In the genomic region with DNA sequence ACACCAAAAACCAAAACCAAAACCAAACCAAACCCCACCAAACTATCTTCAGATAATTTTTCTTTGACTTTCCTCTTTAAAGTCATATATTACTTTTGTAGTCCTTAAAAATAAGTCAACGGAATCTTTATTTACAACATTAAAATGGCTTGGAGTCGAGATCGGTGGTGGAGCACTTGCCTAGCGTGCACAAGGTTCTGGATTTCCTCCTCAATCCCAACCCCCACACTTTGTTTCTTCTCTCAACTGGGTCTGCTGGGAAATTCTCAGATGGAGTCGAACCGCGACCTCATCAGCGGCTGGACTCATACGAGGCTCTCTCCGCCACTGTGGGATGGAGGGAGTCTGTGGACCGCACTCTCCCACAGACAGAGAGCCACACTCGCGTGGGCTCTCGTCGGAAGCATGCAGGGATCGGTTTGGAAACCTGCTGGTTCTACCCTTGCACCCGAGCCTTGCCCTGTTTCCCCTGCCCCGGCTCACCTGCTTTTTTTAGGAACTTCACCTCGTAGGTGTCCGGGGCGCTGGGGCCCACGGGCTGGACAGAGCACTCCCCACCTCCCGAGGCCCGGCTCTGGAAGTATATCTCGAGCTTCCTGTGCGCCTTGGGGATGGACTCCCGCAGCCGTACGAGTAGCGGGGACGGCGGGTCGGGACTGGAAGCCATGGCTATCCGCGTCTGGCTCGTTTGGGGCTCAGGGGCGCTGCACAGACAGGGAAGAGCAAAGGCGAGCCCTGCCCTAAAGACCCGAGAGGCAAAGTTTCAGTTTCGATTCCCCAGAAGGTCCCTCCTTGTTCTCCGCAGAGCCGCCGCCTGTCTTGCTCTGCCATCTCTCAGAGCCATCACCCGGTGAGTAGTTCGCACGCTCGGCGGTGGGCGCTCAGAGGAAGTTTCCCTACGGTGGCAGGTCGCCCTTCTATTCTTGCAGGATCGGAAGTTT, we compare ENCODE assay signal across 7 mouse cellular contexts. TPM values are rescaled to one million over a fixed set of nuclear protein-coding genes. Genes with fewer than 3 reads are reported as not detected.
A peak's percentile ranks its signal among the peaks of the same experiment; 100 is the strongest.
DNase-seq lines count a peak whose midpoint lies in the region; ATAC-seq lines count a peak whose summit lies in the region.

A gene (plus strand): TSS at position 260 of the 941 bp plus-strand sequence.
A gene (minus strand): TSS at position 941 of the 941 bp plus-strand sequence.

- DNase-seq in adrenal gland, adult 8-10 months = peak; percentile 63
- peak; percentile 60 for DNase-seq in embryo, embryonic 11 days
- peak; percentile 32 to 62 for DNase-seq in gastrocnemius, postnatal 36 days
- DNase-seq in limb, embryonic 11.5 days (ENCODE audit: low spot score) = peak; percentile 69
- DNase-seq in skeletal muscle tissue, adult 2 months (ENCODE audit: low read depth, low spot score) = peak; percentile 59

- H3K9ac ChIP-seq in intestine, embryonic 15.5 days = peak within 1 kb of the TSS; percentile 78
- peak within 1 kb of the TSS; percentile 71 for H3K9ac ChIP-seq in limb, embryonic 11.5 days (ENCODE audit: low read length)
- peak within 1 kb of the TSS; percentile 55 for H3K9ac ChIP-seq in midbrain, embryonic 12.5 days (replicated peaks)

- intact Hi-C loops in gastrocnemius, postnatal 36 days (cut with DNase I) = loop anchor here (2.0 to 5.0 kb wide), 2 partner anchors 46 to 64 kb away; no protein-coding TSS in a partner anchor

- no peaks in the 10 kb centered on the region for H3K27me3 ChIP-seq in intestine, embryonic 15.5 days (replicated peaks)
- no peaks in the 10 kb centered on the region for H3K27me3 ChIP-seq in limb, embryonic 11.5 days (ENCODE audit: control insufficient read depth, insufficient read depth, low read length)
- peaks cover 24% of the 10 kb centered on the region for H3K27me3 ChIP-seq in midbrain, embryonic 12.5 days

- peak; percentile 85 for ATAC-seq in intestine, embryonic 15.5 days
- ATAC-seq in limb, embryonic 11.5 days (ENCODE audit: insufficient number of reproducible peaks, low FRiP score, low TSS enrichment, low read depth) = no peak
- no peak for ATAC-seq in midbrain, embryonic 12.5 days (ENCODE audit: low FRiP score, low read depth)

- no peaks in the 10 kb centered on the region for H3K36me3 ChIP-seq in intestine, embryonic 15.5 days
- H3K36me3 ChIP-seq in limb, embryonic 11.5 days (ENCODE audit: control insufficient read depth, insufficient read depth, low read length) = no peaks in the 10 kb centered on the region
- H3K36me3 ChIP-seq in midbrain, embryonic 12.5 days = no peaks in the 10 kb centered on the region

- 1% methylated on average over 52 of the region's 52 CpGs for WGBS in intestine, embryonic 15.5 days
- WGBS in limb, embryonic 11.5 days = 1% methylated on average over 52 of the region's 52 CpGs
- WGBS in midbrain, embryonic 12.5 days = 1% methylated on average over 52 of the region's 52 CpGs

- H3K4me1 ChIP-seq in intestine, embryonic 15.5 days (replicated peaks) = 0 out of 2 replicates have a peak, but pooled peaks cover 7% of the 10 kb centered on the region
- H3K4me1 ChIP-seq in limb, embryonic 11.5 days (ENCODE audit: control insufficient read depth, insufficient read depth, low read length) = no peaks in the 10 kb centered on the region
- H3K4me1 ChIP-seq in midbrain, embryonic 12.5 days = peaks cover 6% of the 10 kb centered on the region; the same call in 1 of the 2 replicates

- H3K9me3 ChIP-seq in intestine, embryonic 15.5 days = no peaks in the 10 kb centered on the region
- no peaks in the 10 kb centered on the region for H3K9me3 ChIP-seq in limb, embryonic 11.5 days (ENCODE audit: control insufficient read depth, low read length)
- no peaks in the 10 kb centered on the region for H3K9me3 ChIP-seq in midbrain, embryonic 12.5 days

- peak within 1 kb of the TSS; percentile 87 for H3K4me2 ChIP-seq in intestine, embryonic 15.5 days (replicated peaks)
- peak within 1 kb of the TSS; percentile 80 for H3K4me2 ChIP-seq in limb, embryonic 11.5 days (ENCODE audit: low read depth, severe bottlenecking)
- H3K4me2 ChIP-seq in midbrain, embryonic 12.5 days (replicated peaks) = peak within 1 kb of the TSS; percentile 89

- H3K27ac ChIP-seq in intestine, embryonic 15.5 days = peak within 1 kb of the TSS; percentile 79
- no peak within 1 kb of the TSS for H3K27ac ChIP-seq in limb, embryonic 11.5 days (replicated peaks; ENCODE audit: low read depth, low read length)
- H3K27ac ChIP-seq in midbrain, embryonic 12.5 days (replicated peaks) = no peak within 1 kb of the TSS

- H3K4me3 ChIP-seq in intestine, embryonic 15.5 days (replicated peaks) = peak within 1 kb of the TSS; percentile 70
- H3K4me3 ChIP-seq in limb, embryonic 11.5 days (ENCODE audit: low read depth, low read length) = peak within 1 kb of the TSS; percentile 59
- H3K4me3 ChIP-seq in midbrain, embryonic 12.5 days = peak within 1 kb of the TSS; percentile 57

RNA-seq across cellular contexts. Expression of the first gene that starts in this region (rescaled TPM):
- 10 to 100 TPM; 13.3 to 19.8 (median 15.6) TPM for total RNA-seq in adrenal gland, adult 8-10 months (2022)
- total RNA-seq in gastrocnemius, postnatal 36 days (2021) = 1 to 10 TPM; 4.3 to 4.7 TPM
- 12.0 and 14.0 TPM in 2 replicates for polyA plus RNA-seq in intestine, embryonic 15.5 days (2015; fragmentation: Nextera tagmentation; extraction: Ambion mirVana)
- 3.7 and 4.2 TPM in 2 replicates for polyA plus RNA-seq in limb, embryonic 11.5 days (2014; fragmentation: Nextera tagmentation; extraction: Ambion mirVana)
- polyA plus RNA-seq in midbrain, embryonic 12.5 days (2016; fragmentation: Nextera tagmentation; extraction: Ambion mirVana) = 2.2 TPM in 2 replicates

RNA-seq across cellular contexts. Expression of the second gene that starts in this region (rescaled TPM):
- total RNA-seq in adrenal gland, adult 8-10 months (2022) = 10 to 100 TPM in 2 of 4 experiments, 1 to 10 TPM in 2; 8.2 to 14.3 (median 11.2) TPM
- 1 to 10 TPM; 3.6 to 4.6 TPM for total RNA-seq in gastrocnemius, postnatal 36 days (2021)
- polyA plus RNA-seq in intestine, embryonic 15.5 days (2015; fragmentation: Nextera tagmentation; extraction: Ambion mirVana) = 8.6 TPM in 2 replicates
- 3.1 and 4.1 TPM in 2 replicates for polyA plus RNA-seq in limb, embryonic 11.5 days (2014; fragmentation: Nextera tagmentation; extraction: Ambion mirVana)
- 2.3 and 3.0 TPM in 2 replicates for polyA plus RNA-seq in midbrain, embryonic 12.5 days (2016; fragmentation: Nextera tagmentation; extraction: Ambion mirVana)
